Mouse (Mus musculus): ENCODE measurements at regions not wholly inside any gene's neighbourhood (a gene's known extent, or its start where the extent isn't known, plus 50 kb on each side); places are given as distances from the start of the nearest gene placed in this dataset.

DNA sequence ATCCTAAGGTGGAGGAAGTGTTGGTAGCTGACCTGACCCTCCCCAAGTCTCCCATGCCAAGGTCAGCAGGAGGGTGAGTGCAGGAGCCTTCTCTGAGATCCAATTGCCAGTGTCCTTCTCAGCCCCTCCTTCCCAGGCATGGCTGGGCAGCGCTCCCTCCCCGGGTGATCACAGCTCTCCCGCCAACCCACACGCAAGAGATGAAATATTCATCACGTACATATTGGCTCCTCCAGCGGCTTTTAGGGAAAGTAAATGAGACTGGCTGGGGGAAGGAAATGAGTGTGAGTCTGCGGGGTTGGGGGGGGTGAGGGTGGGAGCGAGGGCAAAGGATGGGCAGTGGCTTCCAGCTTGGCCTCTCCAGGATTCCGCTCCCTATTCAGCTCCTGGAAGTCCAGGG, 113.0 kb upstream of the Lhx1 start:
- no peak for DNase-seq (ENCODE audit: low spot score in 2 of 2)

DNA sequence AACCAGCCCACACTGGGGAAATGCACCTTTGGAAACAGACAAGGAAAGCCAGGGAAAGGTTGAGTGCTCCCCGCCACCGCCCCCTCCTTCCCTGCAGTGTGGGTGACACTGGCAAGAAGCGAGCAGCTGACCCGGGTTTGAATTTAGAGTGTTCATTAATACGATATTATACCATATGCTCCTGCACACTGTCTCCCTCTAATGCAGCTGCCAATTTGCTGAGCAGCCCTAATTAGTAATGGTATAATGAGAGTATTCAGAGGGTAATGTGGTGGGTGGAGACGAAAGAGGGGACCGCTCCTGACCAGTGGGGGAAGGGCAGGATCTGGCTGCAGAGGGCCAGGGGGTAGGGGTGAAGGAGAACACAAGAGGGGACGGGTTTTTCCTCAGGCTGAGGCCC, 111.9 kb upstream of the Lhx1 start:
- DNase-seq (ENCODE audit: low spot score in 2 of 2): no peak

DNA sequence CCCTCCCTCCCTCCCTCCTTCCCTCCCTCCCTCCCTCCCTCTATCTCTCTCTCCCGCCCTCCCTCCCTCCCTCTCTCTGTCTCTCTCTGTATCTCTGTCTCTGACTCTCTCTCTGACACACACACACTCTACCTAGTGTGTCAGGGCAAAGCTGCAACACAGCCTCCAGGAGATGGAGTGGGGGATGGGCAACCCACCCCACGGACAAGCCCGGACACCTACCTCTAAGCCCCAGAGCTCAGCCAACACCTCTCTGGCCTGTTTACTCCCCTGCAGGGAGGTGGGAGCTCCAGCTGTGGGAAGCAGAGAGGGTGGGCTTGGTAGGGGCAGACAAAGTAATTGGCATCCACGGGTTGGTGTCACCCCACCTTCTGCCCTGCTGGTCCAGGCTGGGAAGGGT, 109.7 kb upstream of the Lhx1 start:
- DNase-seq (ENCODE audit: low spot score in 2 of 2): no peak

DNA sequence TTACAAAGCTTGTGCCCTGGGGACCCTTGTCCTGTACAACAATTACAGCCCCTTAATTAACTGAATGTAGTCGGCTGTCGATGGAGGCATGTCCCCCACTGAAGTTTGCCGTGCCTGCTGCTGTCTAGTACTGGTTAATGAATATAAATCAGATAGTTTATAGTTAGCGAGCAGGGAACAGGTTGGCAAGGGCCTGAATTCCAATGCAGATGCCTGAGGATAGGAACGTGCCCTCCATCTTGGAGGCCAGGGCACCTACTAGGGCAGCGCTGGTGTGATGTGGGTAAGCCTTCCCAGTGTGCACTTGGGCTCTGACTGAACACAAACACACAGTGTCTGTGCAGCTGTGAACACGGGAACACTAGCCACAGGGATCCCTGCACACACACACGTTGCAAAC, 108.0 kb upstream of the Lhx1 start:
- DNase-seq (ENCODE audit: low spot score in 2 of 2): no peak

DNA sequence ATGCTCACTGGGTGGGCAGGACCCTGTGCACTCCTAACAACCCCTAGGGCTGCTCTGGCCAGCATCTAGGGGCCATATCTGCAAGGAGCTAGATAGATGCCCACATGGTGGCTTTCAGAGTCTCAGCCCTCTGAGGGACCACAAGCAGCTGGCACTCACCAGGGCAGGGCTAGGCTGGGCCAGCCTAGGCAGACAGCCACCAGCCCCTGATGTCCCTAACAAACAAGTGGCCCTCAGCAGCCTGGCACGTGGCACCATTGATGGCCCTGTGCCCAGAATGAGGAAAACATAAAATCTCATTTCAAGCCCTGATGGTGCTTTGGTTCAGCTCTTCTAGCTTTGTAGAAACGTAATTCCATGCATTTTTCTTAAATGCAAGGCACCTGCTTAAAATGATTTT, 102.8 kb upstream of the Lhx1 start:
- DNase-seq (ENCODE audit: low spot score in 2 of 2): no peak

DNA sequence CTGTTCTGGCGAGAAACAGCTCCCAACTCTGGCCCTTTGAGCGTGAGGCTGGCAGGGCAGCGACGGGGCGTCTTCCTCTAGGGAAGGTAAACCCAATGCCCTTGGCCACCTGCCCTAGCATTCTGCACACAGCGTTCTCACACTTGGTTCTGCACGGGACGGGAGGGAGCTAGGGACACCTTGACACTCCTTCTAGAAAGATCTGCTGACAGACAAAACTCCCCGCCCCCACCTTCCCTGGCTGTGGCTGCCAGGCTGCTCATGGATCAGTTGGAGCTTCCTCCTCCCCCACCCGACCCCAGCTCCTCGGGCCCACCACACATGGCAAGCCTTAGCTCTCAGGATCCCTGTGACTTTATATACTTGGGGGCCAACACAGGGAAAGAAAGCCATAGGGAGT, 102.3 kb upstream of the Lhx1 start:
- DNase-seq (ENCODE audit: low spot score in 2 of 2): no peak

DNA sequence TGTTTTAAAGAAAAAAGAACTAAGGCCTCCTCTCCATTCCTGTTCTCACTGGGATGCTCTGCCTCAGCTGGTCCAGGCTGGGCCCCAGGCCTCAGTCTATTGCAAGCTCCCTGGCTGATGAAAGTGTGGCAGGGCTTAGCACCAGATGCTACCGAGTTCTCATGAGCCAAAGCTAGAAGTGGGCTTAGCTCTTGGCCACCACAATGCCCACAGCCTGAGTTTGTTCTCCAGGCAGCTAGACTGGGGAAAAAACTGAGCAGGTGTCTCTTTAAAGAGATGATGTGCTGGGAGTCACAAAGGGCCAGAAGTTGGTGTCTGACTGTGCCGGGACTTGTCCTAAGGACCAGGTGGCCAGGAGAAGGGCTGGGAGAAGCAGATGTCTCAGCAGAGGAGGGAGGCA, 101.9 kb upstream of the Lhx1 start:
- no peak for DNase-seq (ENCODE audit: low spot score in 2 of 2)

DNA sequence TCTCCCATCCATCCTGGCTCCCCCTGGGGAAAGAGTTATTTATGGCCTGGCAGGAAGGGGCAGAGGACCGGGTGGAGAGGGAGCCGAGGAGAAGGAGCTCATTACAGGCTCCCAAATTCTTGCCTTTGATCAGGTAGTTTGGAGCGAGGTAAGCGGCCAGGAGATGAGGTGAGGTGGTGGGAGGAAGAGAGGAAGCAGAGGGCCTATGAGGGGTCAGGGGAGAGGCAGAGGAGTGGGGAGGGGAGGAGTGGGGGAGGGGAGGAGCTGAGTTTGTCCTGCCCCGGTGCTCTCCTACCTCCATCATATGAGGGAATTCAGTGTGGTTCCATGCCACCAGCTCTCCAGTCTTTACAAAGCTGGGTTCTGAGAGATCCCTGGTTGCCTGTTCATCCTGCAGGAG, 98.8 kb upstream of the Lhx1 start:
- DNase-seq (ENCODE audit: low spot score in 2 of 2): no peak

DNA sequence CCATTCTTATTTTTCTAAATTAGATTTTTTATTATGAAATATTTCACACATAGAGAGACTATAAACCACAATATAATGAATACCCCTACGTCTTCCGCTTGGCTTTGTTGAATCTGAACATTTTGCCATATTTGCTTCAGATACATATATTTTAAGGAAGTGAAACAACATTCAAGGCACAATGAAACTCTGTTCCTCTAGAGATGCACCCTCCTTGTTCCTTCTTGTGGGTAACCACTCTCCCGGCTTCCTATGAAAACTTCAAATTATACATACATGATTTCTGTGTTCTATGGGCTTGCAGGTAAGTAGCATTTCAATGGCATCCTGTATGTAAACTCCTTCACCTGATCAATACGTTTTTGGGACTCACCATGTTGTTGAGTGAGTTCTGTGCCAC, 94.4 kb upstream of the Lhx1 start:
- no peak for DNase-seq (ENCODE audit: low spot score in 2 of 2)

DNA sequence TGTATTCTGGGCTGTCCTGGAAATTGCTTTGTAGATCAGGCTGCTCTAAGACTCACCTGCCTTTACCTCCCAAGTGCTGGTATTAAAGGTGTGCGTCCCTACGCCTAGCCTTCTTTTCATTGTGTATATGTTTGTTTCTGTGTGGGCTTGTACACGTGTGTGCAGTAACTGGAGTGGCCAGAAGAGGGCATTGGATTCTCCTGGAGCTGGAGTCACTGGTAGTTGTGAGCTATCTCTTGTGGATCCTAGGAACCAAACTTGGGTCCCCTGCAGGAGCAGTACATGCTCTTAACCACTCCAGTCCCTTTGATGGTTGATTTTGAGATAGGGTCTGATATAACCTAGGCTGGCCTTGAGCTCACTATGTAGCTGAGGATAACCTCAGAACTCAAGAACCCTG, 93.2 kb upstream of the Lhx1 start:
- no peak for DNase-seq (ENCODE audit: low spot score in 2 of 2)

DNA sequence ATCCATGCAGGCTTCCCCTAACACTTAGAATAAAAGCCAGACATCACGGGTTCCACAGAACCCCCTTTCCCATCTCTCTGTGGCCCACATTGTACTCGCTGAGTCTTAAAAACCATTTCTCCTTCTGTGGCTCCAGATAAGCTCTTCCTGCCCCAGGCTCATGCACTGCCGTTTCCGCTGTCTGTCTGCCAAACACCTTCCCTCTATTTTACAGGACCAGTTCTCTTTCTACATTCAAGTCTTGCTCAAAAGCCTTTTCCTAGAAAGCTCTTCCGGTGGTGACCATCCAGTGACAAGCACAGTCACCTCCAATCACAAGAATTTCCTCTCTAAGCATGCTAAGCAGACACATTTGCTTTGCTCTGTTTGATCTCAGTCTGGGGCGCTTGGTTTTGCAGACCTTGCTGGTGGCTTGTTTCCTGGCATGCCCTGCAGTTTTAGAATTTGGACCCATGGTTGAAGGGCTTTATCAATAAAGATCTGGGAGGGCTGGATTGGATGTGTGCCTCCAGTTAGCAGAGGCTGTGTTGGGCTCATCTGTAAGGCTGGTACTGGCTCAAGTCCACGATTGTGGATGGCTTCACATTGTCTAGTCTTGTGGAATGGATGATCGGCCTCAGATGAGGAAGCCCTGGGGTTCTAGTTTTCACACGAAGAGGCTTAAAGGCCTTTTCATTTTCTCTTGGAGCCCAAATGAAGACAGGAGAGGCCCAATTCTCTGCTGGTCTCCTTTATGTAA, 87.8 kb upstream of the Lhx1 start:
- DNase-seq (ENCODE audit: low spot score in 2 of 2): no peak

DNA sequence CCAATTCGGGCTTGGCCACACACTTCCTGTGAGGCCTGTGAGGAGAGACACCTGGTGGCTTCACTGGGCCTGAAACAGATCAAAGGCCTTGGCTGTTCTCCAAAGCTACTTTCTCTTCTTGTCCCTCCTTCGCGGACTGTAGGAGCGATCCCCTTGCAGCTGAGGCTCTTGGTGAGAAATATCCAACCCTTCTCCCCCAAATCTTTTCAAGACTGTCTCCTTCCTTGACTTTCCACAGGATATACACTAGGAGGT, 86.2 kb upstream of the Lhx1 start:
- no peak for DNase-seq (ENCODE audit: low spot score in 2 of 2)

DNA sequence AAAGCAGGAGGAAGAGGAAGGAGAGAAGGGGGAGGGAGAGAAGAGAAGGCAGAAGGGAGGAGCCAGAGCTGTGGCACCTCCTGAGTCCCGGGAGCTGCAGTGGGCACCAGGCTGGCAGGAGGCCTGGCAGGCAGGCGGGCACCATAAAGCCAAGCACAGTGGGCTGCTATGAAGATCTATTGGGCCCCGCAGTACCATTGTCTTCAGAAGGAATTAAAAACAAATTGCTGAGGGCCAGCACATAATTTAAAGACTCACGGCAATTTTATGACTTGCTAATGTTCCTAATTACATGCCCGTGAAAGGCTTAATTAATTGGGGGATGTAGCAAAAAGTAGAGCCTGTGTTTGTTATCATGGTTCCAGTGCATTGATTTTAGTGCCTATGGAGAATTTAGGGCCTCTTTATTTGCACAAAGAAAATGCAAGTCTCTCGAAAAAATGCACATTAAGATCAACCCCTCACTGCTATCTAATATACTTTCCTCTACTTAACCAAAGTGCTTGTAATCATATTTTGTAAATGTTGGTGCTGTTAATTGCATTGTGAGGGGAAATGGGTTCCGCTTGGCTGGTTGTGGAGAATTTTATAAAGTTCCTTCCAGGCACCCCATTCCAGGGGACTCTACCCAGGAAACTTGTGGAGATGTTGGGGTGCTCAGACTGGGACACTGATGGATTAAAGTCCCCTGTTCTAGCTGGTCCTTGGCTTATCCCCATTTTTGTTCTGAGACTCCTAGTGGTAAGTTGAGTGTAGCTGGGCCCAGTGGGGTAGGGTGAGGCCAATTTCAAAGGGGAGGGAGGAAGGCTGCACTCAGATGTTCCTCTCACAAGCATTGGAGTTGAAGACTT, 85.7 kb upstream of the Lhx1 start:
- DNase-seq (ENCODE audit: low spot score in 2 of 2): no peak

DNA sequence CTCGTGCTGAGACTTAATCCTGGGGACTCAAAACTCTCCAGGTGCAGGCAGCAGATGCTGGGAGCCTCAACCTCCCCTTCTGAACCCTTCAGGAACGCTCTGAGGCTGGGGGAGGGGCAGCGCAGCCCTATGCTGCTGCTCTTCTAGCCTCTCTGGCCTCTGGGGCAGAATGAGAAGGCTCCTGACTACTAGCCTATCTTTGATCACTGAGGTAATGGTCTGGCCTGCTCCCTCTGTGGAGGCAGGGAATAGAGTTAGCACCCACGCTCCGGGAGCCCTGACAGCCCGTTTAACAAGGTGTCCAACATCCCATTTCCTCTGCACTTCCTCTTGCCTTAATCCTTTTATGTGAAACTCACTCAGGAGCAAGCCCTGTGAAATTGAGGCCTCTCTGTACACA, 79.4 kb upstream of the Lhx1 start:
- DNase-seq (ENCODE audit: low spot score in 2 of 2): no peak

DNA sequence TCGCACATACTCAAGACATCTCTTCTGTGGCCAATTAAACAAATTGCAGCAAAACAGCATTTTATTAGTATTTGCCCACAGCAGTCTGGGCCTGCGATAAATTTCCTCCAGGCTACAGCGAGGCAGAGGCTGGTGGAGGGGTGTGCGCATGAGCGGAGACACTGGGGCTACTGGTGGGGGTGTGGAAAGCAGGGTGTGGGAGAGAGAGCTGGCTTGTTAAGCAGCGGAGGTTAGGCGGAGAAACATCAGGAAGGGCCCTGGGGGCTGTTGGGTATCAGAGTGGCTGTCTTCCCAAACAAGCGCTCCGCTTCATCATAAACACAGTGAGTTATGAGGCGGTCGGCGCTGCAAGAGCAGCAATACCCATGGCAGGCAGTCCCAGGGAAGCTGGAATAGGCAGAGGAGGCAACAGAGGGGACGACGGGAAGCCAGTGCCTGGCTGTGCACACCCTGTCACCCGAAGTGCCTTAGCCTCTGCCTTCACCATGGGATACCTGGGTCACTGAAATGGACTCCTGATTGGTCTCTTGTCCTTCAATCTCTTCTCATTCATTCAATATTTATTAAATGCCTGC, 74.0 kb upstream of the Lhx1 start:
- no peak for DNase-seq (ENCODE audit: low spot score in 2 of 2)

DNA sequence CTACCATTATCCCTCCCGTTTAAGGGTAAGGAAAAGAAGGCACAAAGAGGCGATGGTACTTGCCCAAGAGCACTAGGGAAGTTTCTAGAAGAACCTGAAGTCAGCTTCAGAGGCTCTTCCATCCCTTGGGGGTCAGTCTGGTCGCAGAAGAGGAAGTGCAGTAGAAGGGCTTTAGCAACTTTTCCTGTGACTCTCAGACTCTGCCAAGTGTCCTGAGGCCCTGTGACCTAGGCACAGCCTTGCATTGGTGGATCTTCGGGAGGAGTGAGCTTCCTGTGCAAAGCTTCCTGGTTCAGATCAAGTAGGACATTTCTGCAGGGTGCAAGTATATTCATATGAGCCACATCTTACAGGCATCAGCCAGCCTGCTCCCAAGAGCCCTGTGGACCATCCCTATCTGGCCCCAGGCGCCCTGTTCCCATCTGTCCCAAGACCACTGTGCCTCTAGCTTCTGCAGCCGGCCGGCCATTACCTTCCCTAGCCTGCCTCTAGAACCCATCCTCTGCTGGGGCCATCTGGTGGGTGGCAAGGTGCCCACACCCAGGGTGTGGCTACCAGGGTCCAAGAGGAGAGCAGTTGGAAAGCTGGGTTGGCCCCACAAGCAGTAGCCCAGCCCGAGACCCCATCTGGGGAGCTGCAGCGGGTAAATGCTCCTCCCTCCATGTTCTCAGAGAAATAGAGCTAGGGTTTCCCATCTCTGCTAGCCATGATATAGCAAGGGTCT, 72.4 kb upstream of the Lhx1 start:
- DNase-seq (ENCODE audit: low spot score in 2 of 2): no peak

DNA sequence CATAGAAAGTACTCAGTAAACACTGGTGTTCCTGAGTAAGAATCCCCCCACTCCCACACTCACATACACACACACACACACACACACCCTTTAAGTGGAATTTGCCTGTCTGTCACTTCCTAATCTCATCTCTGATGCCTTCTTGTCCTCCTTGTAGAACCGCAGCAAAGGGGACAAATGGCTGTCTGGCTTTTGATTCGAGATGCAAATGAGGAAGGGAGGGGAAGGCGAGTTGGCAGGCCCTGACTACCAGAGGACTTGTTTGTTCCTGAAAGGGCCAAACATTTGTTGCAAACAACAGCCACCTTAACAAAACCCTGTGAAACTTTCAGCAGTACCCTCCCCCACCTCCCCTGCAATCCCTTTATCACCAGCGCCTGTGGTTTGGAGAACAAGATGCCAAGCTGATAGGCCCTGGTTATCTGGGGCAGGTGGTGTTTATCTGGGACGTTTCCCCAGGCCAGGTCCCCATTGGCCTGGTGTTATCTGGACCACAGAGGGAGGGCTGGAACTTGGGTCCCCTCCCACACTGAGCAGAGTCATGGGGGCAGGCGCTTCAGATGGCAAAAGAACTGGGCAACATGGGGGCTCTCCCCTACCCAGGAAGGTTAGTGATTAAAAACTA, 67.5 kb upstream of the Lhx1 start:
- DNase-seq (ENCODE audit: low spot score in 2 of 2): no peak

DNA sequence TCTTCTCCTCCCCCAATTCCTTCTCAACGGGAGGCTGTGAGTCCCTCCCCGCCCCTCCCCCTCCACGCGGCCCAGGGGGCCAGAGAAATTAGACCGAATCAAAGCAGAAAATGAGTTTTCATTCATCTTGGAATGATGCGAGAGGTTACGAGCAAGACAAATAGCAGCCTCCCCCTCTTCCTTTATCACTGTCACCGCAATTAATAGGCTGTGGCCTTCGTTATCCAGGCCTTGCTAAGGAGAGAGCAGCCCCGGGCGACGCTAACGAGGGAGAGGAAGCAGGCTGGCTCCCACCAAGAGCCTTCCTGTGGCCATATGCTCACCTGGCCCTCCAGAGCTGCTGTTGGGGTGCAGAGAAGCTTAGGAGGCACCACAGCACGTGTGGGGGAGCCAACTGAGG, 61.8 kb upstream of the Lhx1 start:
- no peak for DNase-seq (ENCODE audit: low spot score in 2 of 2)

DNA sequence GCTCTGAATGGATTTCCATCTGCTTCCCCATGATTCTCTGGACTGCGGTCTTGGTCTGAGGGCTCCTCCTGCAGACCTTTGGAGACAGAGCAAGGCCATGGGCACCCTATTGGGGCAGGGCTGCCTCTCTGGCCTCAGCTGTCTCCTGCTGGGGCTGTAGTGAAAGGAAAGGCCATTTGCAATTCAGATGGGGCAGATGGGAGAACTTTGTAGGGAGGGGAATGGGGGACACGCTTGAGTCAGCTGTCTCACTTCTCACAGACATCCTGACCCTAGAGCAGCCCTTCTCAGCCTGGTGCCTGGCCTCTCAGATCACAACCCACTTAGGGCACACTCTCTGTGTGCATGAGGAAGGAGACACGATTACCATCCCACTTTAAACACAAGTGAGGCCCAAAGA, 60.3 kb upstream of the Lhx1 start:
- DNase-seq (ENCODE audit: low spot score in 2 of 2): no peak

DNA sequence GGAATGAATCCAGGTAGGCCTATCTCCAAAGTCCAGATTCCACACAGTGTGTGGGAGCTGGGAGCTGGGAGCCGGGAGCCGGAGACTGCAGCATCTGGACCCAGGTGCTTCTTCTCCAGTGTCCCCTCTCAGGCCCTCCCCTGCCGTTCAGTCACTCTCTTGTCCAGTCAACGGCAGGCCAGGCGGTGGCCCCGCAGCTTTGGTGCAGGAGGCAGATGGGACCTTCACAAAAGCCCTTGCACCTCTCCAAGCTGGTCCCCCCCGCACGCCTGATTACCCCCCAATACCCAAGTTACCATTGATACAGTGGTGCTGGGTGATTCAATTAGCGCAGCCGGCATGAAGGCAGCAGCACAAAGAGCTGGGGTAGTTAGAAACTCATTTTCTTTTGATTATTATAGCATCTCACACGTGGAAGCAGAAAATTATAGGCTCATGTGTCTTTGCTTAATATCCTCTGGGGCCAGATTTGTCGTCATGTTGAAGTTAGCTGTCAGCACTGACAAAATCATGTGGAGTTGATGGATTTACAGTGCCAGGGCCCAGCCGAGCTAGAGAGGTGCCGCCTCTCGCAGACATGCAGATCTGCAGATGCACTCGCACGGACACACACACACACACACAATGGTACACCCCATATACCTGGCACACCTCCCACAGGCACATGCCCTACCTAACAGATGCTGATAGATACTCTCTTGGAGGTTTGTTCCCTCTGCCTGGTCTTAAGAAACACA, 53.6 kb upstream of the Lhx1 start:
- no peak for DNase-seq (ENCODE audit: low spot score in 2 of 2)

All from spleen, postnatal 4 days (tissue).